Mouse (Mus musculus) heart, postnatal 0 days (tissue): ENCODE data around the gene Ppargc1a. TPM values are rescaled to one million over a fixed set of nuclear protein-coding genes. Genes with fewer than 3 reads are reported as not detected.
A peak's percentile ranks its signal among the peaks of the same experiment; 100 is the strongest.

Source experiments
- ATAC-seq: fragments of 200-750 bp; cut with Nextera tagmentation; 2 replicates; pipeline ENCODE4 v1.8.0; 2017; ENCODE audit warnings: low read depth, moderate number of reproducible peaks, moderate library complexity; ENCODE audit not compliant: insufficient read depth
- DNase-seq: peaks from one replicate; pipeline ENCODE4 v3.0.0-alpha.2; 2016; ENCODE audit warnings: low spot score
- H3K27ac ChIP-seq: fragments of 300-500 bp; sonication (generic); 2 replicates; pipeline ENCODE4 v1.5.1; 2014; ENCODE audit warnings: low read depth, mild to moderate bottlenecking
- H3K27me3 ChIP-seq: fragments of 300-500 bp; sonication (generic); 2 replicates; pipeline ENCODE4 v1.6.1; 2014; ENCODE audit warnings: low read length, mixed read lengths; ENCODE audit not compliant: control insufficient read depth, insufficient read depth
- H3K36me3 ChIP-seq: fragments of 300-500 bp; sonication (generic); replicated peaks from 2 replicates; pipeline ENCODE4 v1.6.1; 2014; ENCODE audit warnings: low read length, mixed read lengths; ENCODE audit not compliant: control insufficient read depth, insufficient read depth
- H3K4me1 ChIP-seq: fragments of 300-500 bp; sonication (generic); 2 replicates; pipeline ENCODE4 v1.6.1; 2014; ENCODE audit warnings: antibody characterized with exemption; ENCODE audit not compliant: control insufficient read depth, insufficient read depth
- H3K4me2 ChIP-seq: fragments of 300-500 bp; sonication (generic); 2 replicates; pipeline ENCODE4 v1.6.1; 2014; ENCODE audit warnings: low read depth, mild to moderate bottlenecking, low read length, moderate library complexity
- H3K4me3 ChIP-seq: fragments of 300-500 bp; sonication (generic); 2 replicates; pipeline ENCODE4 v1.5.1; 2014; ENCODE audit warnings: low read depth, low read length
- H3K9ac ChIP-seq: fragments of 300-500 bp; sonication (generic); replicated peaks from 2 replicates; pipeline ENCODE4 v1.6.1; 2014; ENCODE audit warnings: low read depth, low read length, mixed read lengths
- H3K9me3 ChIP-seq: fragments of 300-500 bp; sonication (generic); replicated peaks from 2 replicates; pipeline ENCODE4 v1.6.1; 2016; ENCODE audit warnings: low read length; ENCODE audit not compliant: control insufficient read depth
- CTCF ChIP-seq: IDR thresholded peaks from 2 replicates; pipeline ENCODE4 v1.5.1; 2016; ENCODE audit warnings: antibody characterized with exemption, control low read depth, low read depth
- EP300 ChIP-seq: IDR thresholded peaks from 2 replicates; pipeline ENCODE4 v1.6.1; 2016; ENCODE audit warnings: antibody characterized with exemption, low read depth
- WGBS: fragments of 180-500 bp; shearing (Covaris S2); extraction: QIAGEN DNeasy Blood & Tissue Kit; methylation state at CpG from one replicate; pipeline ENCODE4 v1.1.7; 2014; 5-methylcytosine and 5-hydroxymethylcytosine counted together
- polyA plus RNA-seq: library from polyadenylated mRNA; unstranded; fragments of >200 nt; fragmentation: Nextera tagmentation; extraction: Ambion mirVana; gene quantifications from 2 replicates; pipeline ENCODE4 v1.2.1, GENCODE M21; 2015
- total RNA-seq: library from RNA; depleted of rRNA; stranded (reverse); fragments of >200 nt; gene quantifications from 2 replicates; pipeline ENCODE4 v1.2.3, GENCODE M21; 2014; ENCODE audit warnings: low replicate concordance

The Ppargc1a gene
- total and polyA plus RNA-seq, 2 experiments from 2014 or later = 50.8 to 61.4 TPM

DNA sequence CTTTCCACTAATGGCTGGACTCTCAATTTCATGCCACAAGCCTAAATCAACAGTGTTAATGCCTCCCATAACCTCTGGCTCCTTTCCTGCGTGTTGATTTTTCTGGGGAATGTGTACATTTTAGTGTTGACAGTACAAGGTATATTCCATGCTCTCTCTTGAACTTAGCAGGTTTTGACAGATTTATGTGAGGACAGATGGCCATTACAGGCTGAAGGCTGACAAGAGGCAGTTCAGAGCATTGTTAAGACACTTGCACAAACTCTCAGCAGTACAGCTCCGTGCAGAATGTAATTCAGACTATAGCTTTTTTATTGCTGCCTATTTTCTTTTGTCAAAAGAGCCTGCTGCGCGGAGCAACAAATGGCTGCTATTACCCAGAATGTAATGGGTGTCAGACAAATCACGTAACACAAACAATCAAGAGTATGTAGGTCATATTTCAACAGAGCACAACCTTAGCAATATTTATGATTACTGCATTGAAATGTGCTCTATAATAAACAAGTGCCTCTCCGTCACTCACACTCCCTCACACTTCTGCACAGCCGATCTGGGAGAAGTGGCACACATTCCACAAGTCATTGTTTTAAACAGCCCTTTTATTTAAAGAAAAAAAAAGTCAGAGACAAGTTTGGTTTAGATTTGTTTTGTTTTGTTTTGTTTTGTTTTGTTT lies 89.1 kb downstream of the Ppargc1a start:
- Histone ChIP-seq H3K4me2 (no peak overlapping the region), H3K9ac (no peak overlapping the region), H3K4me3 (no peak overlapping the region), H3K9me3 (no peaks in the 10 kb centered on the region), H3K27me3 (no peaks in the 10 kb centered on the region), H3K4me1 (peaks cover 23% of the 10 kb centered on the region), H3K36me3 (peaks cover 9% of the 10 kb centered on the region), H3K27ac (peak overlapping the region; percentile 78)
- ATAC-seq (no peak), DNase-seq (no peak)
- WGBS = 32% methylated on average over 7 of the region's 7 CpGs
- TF ChIP-seq EP300 (no peak), CTCF (no peak)

DNA sequence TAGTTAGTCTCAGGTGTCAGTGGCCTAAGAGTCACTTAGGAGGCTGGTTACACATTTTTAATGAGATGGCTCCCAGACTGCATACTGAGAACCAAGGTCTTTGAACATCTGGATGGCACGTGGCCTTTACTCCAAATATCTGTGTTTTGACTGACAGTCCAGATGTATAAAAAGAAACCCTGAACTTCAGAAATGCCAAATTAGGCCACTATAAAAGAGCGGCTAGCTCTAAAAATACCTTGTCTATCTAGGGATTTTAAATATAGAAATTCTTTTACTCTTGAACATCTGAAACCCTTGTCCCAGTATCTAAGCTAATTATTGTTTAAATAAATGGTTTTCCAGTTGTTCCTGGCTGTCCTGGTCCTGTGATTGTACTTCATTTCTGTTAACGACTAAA lies 90.4 kb downstream of the Ppargc1a start:
- Histone ChIP-seq H3K9me3 (no peaks in the 10 kb centered on the region), H3K27me3 (no peaks in the 10 kb centered on the region), H3K36me3 (peaks cover 20% of the 10 kb centered on the region), H3K4me2 (no peak overlapping the region), H3K9ac (no peak overlapping the region), H3K4me3 (no peak overlapping the region), H3K27ac (peak overlapping the region; percentile 78), H3K4me1 (peaks cover 23% of the 10 kb centered on the region)
- TF ChIP-seq EP300 (peak; percentile 63; the same call in 1 of the 2 replicates), CTCF (no peak)
- ATAC-seq (peak; percentile 68), DNase-seq (peak; percentile 79)
- 23% methylated on average over 3 of the region's 3 CpGs for WGBS

DNA sequence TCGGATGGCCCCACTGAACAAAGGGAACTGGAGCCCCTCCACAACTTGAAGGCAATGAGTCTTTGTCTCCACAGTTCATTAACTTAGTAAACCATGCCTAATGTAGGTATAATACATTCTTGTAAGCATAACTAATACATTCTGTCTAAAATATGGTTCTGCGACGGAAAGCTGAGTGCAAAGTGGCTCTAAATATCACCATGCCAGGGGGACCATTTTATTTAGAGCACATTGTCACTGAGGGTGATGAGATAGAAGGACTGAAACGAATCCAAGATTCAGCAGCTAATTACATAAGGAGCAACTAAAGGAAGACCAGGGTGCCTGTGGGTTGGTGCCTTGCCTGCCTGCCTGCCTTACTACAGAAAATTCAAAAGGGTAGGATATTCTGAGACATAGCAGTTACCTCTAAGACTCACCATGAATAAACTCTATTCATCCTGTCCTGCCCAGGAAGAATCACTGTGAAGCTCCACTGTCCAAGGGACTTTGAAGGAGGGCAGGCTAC lies 92.4 kb downstream of the Ppargc1a start:
- DNase-seq = no peak
- Histone ChIP-seq H3K27me3 (no peaks in the 10 kb centered on the region), H3K4me2 (no peak overlapping the region), H3K4me3 (no peak overlapping the region), H3K36me3 (peaks cover 20% of the 10 kb centered on the region), H3K9ac (no peak overlapping the region), H3K9me3 (no peaks in the 10 kb centered on the region), H3K4me1 (peaks cover 23% of the 10 kb centered on the region), H3K27ac (peak overlapping the region; percentile 62)
- no peak for TF ChIP-seq EP300
- ATAC-seq = no peak
- WGBS = 61% methylated on average over 4 of the region's 4 CpGs

DNA sequence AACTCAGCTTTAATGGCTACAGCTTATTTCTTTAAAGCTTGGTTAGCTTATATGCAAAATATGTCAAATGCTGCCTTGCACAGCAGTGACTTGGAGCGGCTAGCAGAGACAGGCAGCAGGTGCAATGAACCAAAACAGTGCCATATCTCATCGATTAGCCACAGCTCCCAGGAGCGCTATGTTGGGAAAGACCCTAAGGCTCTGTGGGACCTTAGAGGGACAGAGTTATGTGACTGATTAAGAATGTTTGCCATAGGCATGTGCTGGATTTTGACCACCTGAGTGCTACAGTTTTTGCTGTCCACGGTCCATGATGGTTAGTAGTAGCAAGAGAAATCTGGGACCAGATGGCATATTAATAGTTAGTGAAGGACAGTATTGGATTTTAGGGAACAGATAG lies 95.9 kb downstream of the Ppargc1a start:
- ATAC-seq (no peak), DNase-seq (no peak)
- H3K9ac ChIP-seq = no peak overlapping the region
- no peaks in the 10 kb centered on the region for H3K9me3 ChIP-seq
- H3K4me1 ChIP-seq = peaks cover 2% of the 10 kb centered on the region
- no peak overlapping the region for H3K27ac ChIP-seq
- peaks cover 24% of the 10 kb centered on the region for H3K36me3 ChIP-seq
- no peak overlapping the region for H3K4me2 ChIP-seq
- 91% methylated on average over 4 of the region's 4 CpGs for WGBS
- TF ChIP-seq CTCF (no peak), EP300 (no peak)
- no peak overlapping the region for H3K4me3 ChIP-seq
- no peaks in the 10 kb centered on the region for H3K27me3 ChIP-seq

DNA sequence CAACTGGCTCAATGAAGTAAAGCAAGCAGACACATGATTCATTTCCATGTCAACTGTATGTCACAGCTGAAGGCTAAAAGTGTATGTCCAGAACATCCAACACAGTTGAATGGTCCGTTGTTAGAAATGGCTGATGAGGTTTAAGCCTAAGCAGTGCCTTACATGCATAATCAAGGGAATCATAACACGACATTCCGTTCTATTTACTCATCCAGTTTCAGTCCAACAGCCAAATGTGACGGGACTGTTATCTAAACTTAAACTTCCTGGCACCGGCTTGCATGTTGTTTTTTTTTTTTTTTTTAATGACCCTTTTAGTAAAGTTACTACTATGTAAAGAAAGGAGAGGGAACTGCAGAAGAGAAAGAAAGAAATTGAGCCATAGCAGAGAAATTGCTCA lies 101.5 kb downstream of the Ppargc1a start:
- Histone ChIP-seq H3K4me1 (peaks cover 11% of the 10 kb centered on the region), H3K36me3 (peaks cover 21% of the 10 kb centered on the region)
- no peak for ATAC-seq

More for the DNA sequence above, 101.5 kb downstream of the Ppargc1a start:
- Histone ChIP-seq H3K9me3 (no peaks in the 10 kb centered on the region), H3K9ac (no peak overlapping the region), H3K4me3 (no peak overlapping the region), H3K4me2 (no peak overlapping the region), H3K27ac (no peak overlapping the region), H3K27me3 (no peaks in the 10 kb centered on the region)
- 18% methylated on average over 5 of the region's 5 CpGs for WGBS
- no peak for DNase-seq
- TF ChIP-seq EP300 = no peak
- no peak for TF ChIP-seq CTCF
